Comparison of ENCODE assay signal across 20 mouse cellular contexts in the genomic region with DNA sequence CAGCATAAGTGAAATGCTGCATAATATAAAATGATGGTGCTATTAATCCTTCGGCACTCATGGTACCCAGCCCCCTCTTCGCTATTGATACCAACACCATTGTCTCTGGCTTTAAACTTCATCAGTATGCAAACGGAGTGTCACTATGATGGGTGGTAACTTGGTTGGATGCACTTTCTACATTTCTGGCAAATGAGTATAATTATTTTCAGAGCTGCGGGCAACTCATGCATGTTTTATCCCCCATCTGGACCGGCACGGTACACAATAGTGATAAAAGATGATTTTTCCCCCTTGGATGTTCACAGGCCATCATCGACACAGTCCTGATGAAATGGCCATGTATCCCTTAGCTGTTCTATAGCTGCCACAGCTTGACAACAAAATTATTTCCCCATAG.
DNase-seq lines count a peak whose midpoint lies in the region; ATAC-seq and TF ChIP-seq lines count a peak whose summit lies in the region.
"Had no signal": no experiment of that assay in that cellular context is flagged by ENCODE, and none has a peak within 500 bp of the region (broad histone marks: within the 10 kb centered on the region; RNA-seq: fewer than 3 reads in every experiment).

No protein-coding gene starts in this region.

- TF ChIP-seq CTCF in cortical plate, adult 2 months (IDR thresholded peaks at IDR 0.05; ENCODE audit: extremely low read depth, insufficient read depth, low read length) = no peak

- peak overlapping the region; percentile 37 for H3K27ac ChIP-seq in cortical plate, adult 2 months (ENCODE audit: insufficient read depth, low read length)
- peak overlapping the region; percentile 97 for H3K27ac ChIP-seq in forebrain, embryonic 13.5 days
- peak overlapping the region; percentile 98 for H3K27ac ChIP-seq in hindbrain, embryonic 14.5 days
- peak overlapping the region; percentile 95 for H3K27ac ChIP-seq in midbrain, embryonic 15.5 days
- H3K27ac ChIP-seq: embryonic facial prominence, embryonic 15.5 days; left cerebral cortex, adult 2 months; limb, embryonic 15.5 days had no signal

- no peak overlapping the region for H3K4me3 ChIP-seq in cortical plate, adult 2 months (ENCODE audit: insufficient read depth, low read length)
- no peak overlapping the region for H3K4me3 ChIP-seq in forebrain, embryonic 13.5 days
- no peak overlapping the region for H3K4me3 ChIP-seq in hindbrain, embryonic 14.5 days (replicated peaks; ENCODE audit: low read length)
- no peak overlapping the region for H3K4me3 ChIP-seq in midbrain, embryonic 15.5 days
- H3K4me3 ChIP-seq: embryonic facial prominence, embryonic 15.5 days; left cerebral cortex, adult 2 months; limb, embryonic 15.5 days had no signal

- no peaks in the 10 kb centered on the region for H3K36me3 ChIP-seq in forebrain, embryonic 13.5 days (ENCODE audit: poor library complexity, severe bottlenecking)
- no peaks in the 10 kb centered on the region for H3K36me3 ChIP-seq in hindbrain, embryonic 14.5 days (replicated peaks; ENCODE audit: control insufficient read depth, insufficient read depth)
- H3K36me3 ChIP-seq in midbrain, embryonic 15.5 days (replicated peaks) = no peaks in the 10 kb centered on the region
- H3K36me3 ChIP-seq: embryonic facial prominence, embryonic 15.5 days; G1E; limb, embryonic 15.5 days had no signal

- H3K9ac ChIP-seq in forebrain, embryonic 13.5 days = peak overlapping the region; percentile 56; the same call in 1 of the 2 replicates
- peak overlapping the region; percentile 51; the same call in 1 of the 2 replicates for H3K9ac ChIP-seq in hindbrain, embryonic 14.5 days
- no peak overlapping the region; the same call in 1 of the 2 replicates for H3K9ac ChIP-seq in midbrain, embryonic 15.5 days
- H3K9ac ChIP-seq: embryonic facial prominence, embryonic 15.5 days; limb, embryonic 15.5 days; liver, postnatal 0 days had no signal

- peak; percentile 60 for DNase-seq in hindbrain, embryonic 14.5 days (ENCODE audit: low spot score)
- no peak for DNase-seq in spleen, postnatal 14 days (ENCODE audit: low spot score in 2 of 2)
- DNase-seq in kidney, postnatal 36 days = no peak
- no peak for DNase-seq in kidney, adult 8-10 months
- DNase-seq: cerebellum, adult 8-10 months; gastrocnemius, postnatal 14 days; heart, postnatal 14 days; kidney, adult 11 months; kidney, postnatal 25 days; liver, postnatal 0 days; lung, postnatal 4 days; thymus, postnatal 36 days had no signal

- no peak for TF ChIP-seq POLR2A in cortical plate, adult 2 months (IDR thresholded peaks at IDR 0.05; ENCODE audit: extremely low read depth, insufficient read depth, low read length)

- no peaks in the 10 kb centered on the region for H3K9me3 ChIP-seq in forebrain, embryonic 13.5 days (replicated peaks)
- H3K9me3 ChIP-seq in hindbrain, embryonic 14.5 days (ENCODE audit: control insufficient read depth, low read length) = no peaks in the 10 kb centered on the region
- no peaks in the 10 kb centered on the region for H3K9me3 ChIP-seq in midbrain, embryonic 15.5 days
- H3K9me3 ChIP-seq: embryonic facial prominence, embryonic 15.5 days; limb, embryonic 15.5 days had no signal

- H3K27me3 ChIP-seq in forebrain, embryonic 13.5 days = no peaks in the 10 kb centered on the region
- no peaks in the 10 kb centered on the region for H3K27me3 ChIP-seq in hindbrain, embryonic 14.5 days (ENCODE audit: control insufficient read depth, insufficient read depth, low read length)
- no peaks in the 10 kb centered on the region for H3K27me3 ChIP-seq in midbrain, embryonic 15.5 days (replicated peaks)
- H3K27me3 ChIP-seq: embryonic facial prominence, embryonic 15.5 days; limb, embryonic 15.5 days had no signal

- ATAC-seq in forebrain, embryonic 13.5 days = peak; percentile 76
- ATAC-seq in hindbrain, embryonic 14.5 days (ENCODE audit: low FRiP score) = peak; percentile 83
- peak; percentile 74 for ATAC-seq in midbrain, embryonic 15.5 days (replicated peaks)
- no peak for ATAC-seq in frontal cortex, adult (ENCODE audit: low TSS enrichment)
- ATAC-seq: liver, postnatal 0 days had no signal

- H3K4me1 ChIP-seq in cortical plate, adult 2 months (ENCODE audit: control insufficient read depth, insufficient read depth, low read length) = peaks cover 7% of the 10 kb centered on the region
- H3K4me1 ChIP-seq in forebrain, embryonic 13.5 days = peaks cover 36% of the 10 kb centered on the region
- H3K4me1 ChIP-seq in hindbrain, embryonic 14.5 days (replicated peaks; ENCODE audit: control insufficient read depth, insufficient read depth, low read length) = peaks cover 30% of the 10 kb centered on the region
- peaks cover 35% of the 10 kb centered on the region for H3K4me1 ChIP-seq in midbrain, embryonic 15.5 days
- H3K4me1 ChIP-seq: embryonic facial prominence, embryonic 15.5 days; limb, embryonic 15.5 days had no signal

- 21% methylated on average over 7 of the region's 7 CpGs for WGBS in forebrain, embryonic 13.5 days
- WGBS in hindbrain, embryonic 14.5 days = 17% methylated on average over 7 of the region's 7 CpGs
- WGBS in midbrain, embryonic 15.5 days = 17% methylated on average over 7 of the region's 7 CpGs

- peak overlapping the region; percentile 36 for H3K4me2 ChIP-seq in forebrain, embryonic 13.5 days
- H3K4me2 ChIP-seq in hindbrain, embryonic 14.5 days (replicated peaks) = peak overlapping the region; percentile 26; the same call in 1 of the 2 replicates
- H3K4me2 ChIP-seq in midbrain, embryonic 15.5 days = peak overlapping the region; percentile 11; the same call in 1 of the 2 replicates
- H3K4me2 ChIP-seq: embryonic facial prominence, embryonic 15.5 days; limb, embryonic 15.5 days had no signal

Comparison
In these comparisons a context has a peak if more than half of its experiments do, and no peak if none do; other contexts are left out.
1. H3K27ac ChIP-seq: peak in every context shown above with its lines; median percentile 98 in hindbrain, embryonic 14.5 days; 97 in forebrain, embryonic 13.5 days; 95 in midbrain, embryonic 15.5 days; 37 in cortical plate, adult 2 months.